Mouse (Mus musculus): ENCODE data around the gene Nt5dc2. TPM values are rescaled to one million over a fixed set of nuclear protein-coding genes. Genes with fewer than 3 reads are reported as not detected.
A peak's percentile ranks its signal among the peaks of the same experiment; 100 is the strongest.

The Nt5dc2 gene
- polyA plus RNA-seq, 1 experiment from 2014 or later, result 300 TPM

GRCm38 (mm10) chr14:31171386-31171785 lies 40.5 kb downstream of the Nt5dc2 start:
- Histone ChIP-seq H3K27ac (replicated peaks) (peak overlapping the region; percentile 37; the same call in 1 of the 2 replicates), H3K9me3 (no peaks in the 10 kb centered on the region), H3K9ac (no peak overlapping the region), H3K36me3 (peaks cover 70% of the 10 kb centered on the region), H3K27me3 (replicated peaks) (no peaks in the 10 kb centered on the region), H3K4me3 (no peak overlapping the region), H3K4me2 (no peak overlapping the region), H3K4me1 (peaks cover 51% of the 10 kb centered on the region)
- 89% methylated on average over 11 of the region's 11 CpGs for WGBS
- no peak for ATAC-seq (ENCODE audit: extremely low read depth, insufficient number of reproducible peaks, low FRiP score, low TSS enrichment)

GRCm38 (mm10) chr14:31171821-31172220 lies 41.0 kb downstream of the Nt5dc2 start:
- no peaks in the 10 kb centered on the region for H3K9me3 ChIP-seq
- H3K4me1 ChIP-seq, result peaks cover 46% of the 10 kb centered on the region
- no peaks in the 10 kb centered on the region for H3K27me3 ChIP-seq (replicated peaks)
- no peak overlapping the region for H3K4me2 ChIP-seq
- no peak overlapping the region for H3K27ac ChIP-seq (replicated peaks)
- no peak overlapping the region for H3K4me3 ChIP-seq
- H3K9ac ChIP-seq, result no peak overlapping the region
- WGBS, result 92% methylated on average over 15 of the region's 15 CpGs
- peaks cover 74% of the 10 kb centered on the region for H3K36me3 ChIP-seq
- ATAC-seq (ENCODE audit: extremely low read depth, insufficient number of reproducible peaks, low FRiP score, low TSS enrichment), result no peak

- H3K4me1 ChIP-seq, result peaks cover 44% of the 10 kb centered on the region
- no peak for ATAC-seq (ENCODE audit: extremely low read depth, insufficient number of reproducible peaks, low FRiP score, low TSS enrichment)
- 63% methylated on average over 18 of the region's 18 CpGs for WGBS
- no peaks in the 10 kb centered on the region for H3K27me3 ChIP-seq (replicated peaks)
- peaks cover 85% of the 10 kb centered on the region for H3K36me3 ChIP-seq
- no peak overlapping the region for H3K4me3 ChIP-seq
- H3K4me2 ChIP-seq, result no peak overlapping the region
- H3K9ac ChIP-seq, result 0 out of 2 replicates have a peak overlapping the region, but pooled peaks have one; percentile 5
- H3K27ac ChIP-seq (replicated peaks), result peak overlapping the region; percentile 48
- H3K9me3 ChIP-seq, result no peaks in the 10 kb centered on the region
Observed at GRCm38 (mm10) chr14:31172781-31173455, 42.1 kb downstream of the Nt5dc2 start.

GRCm38 (mm10) chr14:31173537-31173936 lies 42.7 kb downstream of the Nt5dc2 start:
- Histone ChIP-seq H3K4me1 (peaks cover 43% of the 10 kb centered on the region), H3K36me3 (peaks cover 91% of the 10 kb centered on the region), H3K27ac (replicated peaks) (peak overlapping the region; percentile 46), H3K4me3 (no peak overlapping the region), H3K4me2 (no peak overlapping the region), H3K9ac (no peak overlapping the region), H3K27me3 (replicated peaks) (no peaks in the 10 kb centered on the region), H3K9me3 (no peaks in the 10 kb centered on the region)
- no peak for ATAC-seq (ENCODE audit: extremely low read depth, insufficient number of reproducible peaks, low FRiP score, low TSS enrichment)
- 79% methylated on average over 7 of the region's 7 CpGs for WGBS

- H3K27ac ChIP-seq (replicated peaks), result no peak overlapping the region
- ATAC-seq (ENCODE audit: extremely low read depth, insufficient number of reproducible peaks, low FRiP score, low TSS enrichment), result no peak
- no peaks in the 10 kb centered on the region for H3K27me3 ChIP-seq (replicated peaks)
- no peak overlapping the region for H3K9ac ChIP-seq
- H3K4me3 ChIP-seq, result no peak overlapping the region
- H3K36me3 ChIP-seq, result peaks cover 100% of the 10 kb centered on the region
- H3K4me2 ChIP-seq, result no peak overlapping the region
- WGBS, result 86% methylated on average over 16 of the region's 16 CpGs
- no peaks in the 10 kb centered on the region for H3K9me3 ChIP-seq
- peaks cover 38% of the 10 kb centered on the region for H3K4me1 ChIP-seq
Observed at GRCm38 (mm10) chr14:31177287-31177686, 46.4 kb downstream of the Nt5dc2 start.

GRCm38 (mm10) chr14:31177715-31178114 lies 46.9 kb downstream of the Nt5dc2 start:
- no peak overlapping the region for H3K4me3 ChIP-seq
- no peak overlapping the region for H3K9ac ChIP-seq
- H3K4me1 ChIP-seq, result peaks cover 40% of the 10 kb centered on the region
- H3K27ac ChIP-seq (replicated peaks), result no peak overlapping the region
- H3K4me2 ChIP-seq, result no peak overlapping the region
- WGBS, result 78% methylated on average over 5 of the region's 5 CpGs
- H3K36me3 ChIP-seq, result peaks cover 100% of the 10 kb centered on the region
- ATAC-seq (ENCODE audit: extremely low read depth, insufficient number of reproducible peaks, low FRiP score, low TSS enrichment), result no peak
- no peaks in the 10 kb centered on the region for H3K9me3 ChIP-seq
- H3K27me3 ChIP-seq (replicated peaks), result no peaks in the 10 kb centered on the region

- ATAC-seq (ENCODE audit: extremely low read depth, insufficient number of reproducible peaks, low FRiP score, low TSS enrichment), result no peak
- Histone ChIP-seq H3K36me3 (peaks cover 100% of the 10 kb centered on the region), H3K4me2 (no peak overlapping the region), H3K27me3 (replicated peaks) (no peaks in the 10 kb centered on the region), H3K9me3 (no peaks in the 10 kb centered on the region), H3K27ac (replicated peaks) (0 out of 2 replicates have a peak overlapping the region, but pooled peaks have one; percentile 45), H3K4me3 (no peak overlapping the region), H3K4me1 (peaks cover 38% of the 10 kb centered on the region), H3K9ac (no peak overlapping the region)
- 74% methylated on average over 12 of the region's 12 CpGs for WGBS
Observed at GRCm38 (mm10) chr14:31179677-31180365, 49.0 kb downstream of the Nt5dc2 start.

GRCm38 (mm10) chr14:31181512-31181911 lies 50.7 kb downstream of the Nt5dc2 start:
- Histone ChIP-seq H3K4me3 (no peak overlapping the region), H3K9ac (no peak overlapping the region), H3K4me1 (peaks cover 38% of the 10 kb centered on the region), H3K4me2 (no peak overlapping the region), H3K36me3 (peaks cover 100% of the 10 kb centered on the region), H3K27ac (replicated peaks) (0 out of 2 replicates have a peak overlapping the region, but pooled peaks have one; percentile 12), H3K9me3 (no peaks in the 10 kb centered on the region), H3K27me3 (replicated peaks) (no peaks in the 10 kb centered on the region)
- WGBS, result 85% methylated on average over 4 of the region's 4 CpGs
- no peak for ATAC-seq (ENCODE audit: extremely low read depth, insufficient number of reproducible peaks, low FRiP score, low TSS enrichment)

GRCm38 (mm10) chr14:31182786-31183290 lies 52.0 kb downstream of the Nt5dc2 start:
- WGBS, result 51% methylated on average over 2 of the region's 2 CpGs
- Histone ChIP-seq H3K9ac (no peak overlapping the region), H3K9me3 (no peaks in the 10 kb centered on the region), H3K4me3 (no peak overlapping the region), H3K27ac (replicated peaks) (peak overlapping the region; percentile 51), H3K36me3 (peaks cover 100% of the 10 kb centered on the region), H3K4me2 (no peak overlapping the region), H3K27me3 (replicated peaks) (no peaks in the 10 kb centered on the region), H3K4me1 (peaks cover 51% of the 10 kb centered on the region)
- no peak for ATAC-seq (ENCODE audit: extremely low read depth, insufficient number of reproducible peaks, low FRiP score, low TSS enrichment)

GRCm38 (mm10) chr14:31183541-31183940 lies 52.7 kb downstream of the Nt5dc2 start:
- Histone ChIP-seq H3K4me1 (peaks cover 57% of the 10 kb centered on the region), H3K9me3 (no peaks in the 10 kb centered on the region), H3K9ac (no peak overlapping the region), H3K27ac (replicated peaks) (peak overlapping the region; percentile 51; the same call in 1 of the 2 replicates), H3K36me3 (peaks cover 100% of the 10 kb centered on the region), H3K4me2 (no peak overlapping the region), H3K27me3 (replicated peaks) (no peaks in the 10 kb centered on the region), H3K4me3 (no peak overlapping the region)
- WGBS, result 82% methylated on average over 5 of the region's 5 CpGs
- ATAC-seq (ENCODE audit: extremely low read depth, insufficient number of reproducible peaks, low FRiP score, low TSS enrichment), result no peak

GRCm38 (mm10) chr14:31184195-31184594 lies 53.3 kb downstream of the Nt5dc2 start:
- WGBS, result 83% methylated on average over 12 of the region's 12 CpGs
- H3K27me3 ChIP-seq (replicated peaks), result no peaks in the 10 kb centered on the region
- no peaks in the 10 kb centered on the region for H3K9me3 ChIP-seq
- H3K27ac ChIP-seq (replicated peaks), result peak overlapping the region; percentile 25; the same call in 1 of the 2 replicates
- no peak overlapping the region for H3K9ac ChIP-seq
- H3K4me2 ChIP-seq, result no peak overlapping the region
- peaks cover 100% of the 10 kb centered on the region for H3K36me3 ChIP-seq
- no peak overlapping the region for H3K4me3 ChIP-seq
- H3K4me1 ChIP-seq, result peaks cover 64% of the 10 kb centered on the region
- no peak for ATAC-seq (ENCODE audit: extremely low read depth, insufficient number of reproducible peaks, low FRiP score, low TSS enrichment)
